ENCODE assay signal across 8 mouse cellular contexts in the genomic region with DNA sequence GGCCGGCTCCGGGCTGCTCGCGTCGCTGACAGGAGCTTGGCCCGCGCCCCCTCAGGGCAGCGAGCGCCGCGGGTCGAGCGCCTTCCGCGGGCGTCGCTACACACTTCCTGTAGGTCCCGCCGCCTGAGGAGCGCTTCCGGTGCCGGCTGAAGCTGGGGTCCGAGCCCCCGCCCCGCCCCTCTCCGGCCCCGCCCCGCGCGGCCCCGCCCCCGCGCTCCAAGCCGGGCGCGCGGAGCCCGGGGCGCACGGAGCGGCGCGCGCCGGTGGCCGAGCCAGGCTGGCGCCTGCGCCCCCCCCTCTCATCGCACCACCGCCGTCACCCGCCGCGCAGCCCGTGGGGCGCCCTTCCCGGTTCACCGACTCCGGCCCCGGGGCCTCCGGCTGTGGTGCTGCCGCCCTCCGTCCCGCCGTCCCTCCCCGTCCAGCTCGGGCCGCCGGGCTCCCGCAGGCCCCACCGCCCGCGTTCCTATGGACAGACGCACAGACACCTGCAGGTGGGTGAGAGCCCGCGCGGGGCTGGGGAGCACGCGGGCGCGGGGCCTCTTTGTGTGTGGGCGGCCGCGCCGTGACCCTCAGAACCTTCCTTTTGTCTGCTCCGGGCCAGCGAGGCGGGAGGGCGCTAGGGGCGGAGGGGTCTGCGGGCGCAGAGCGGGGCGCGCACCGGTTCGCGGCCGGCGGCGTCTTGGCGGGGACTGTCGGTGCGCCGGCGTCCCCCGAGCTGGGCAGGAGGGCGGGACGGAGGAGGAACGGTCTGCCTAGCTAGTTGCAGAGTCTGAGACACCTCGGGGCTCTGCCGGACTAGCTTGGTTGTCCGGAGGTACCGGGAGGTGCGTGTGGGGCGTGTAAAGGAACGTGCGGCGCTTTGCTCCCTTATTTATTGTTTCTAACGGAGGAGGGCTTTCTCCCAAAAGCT. TPM values are rescaled to one million over a fixed set of nuclear protein-coding genes. Genes with fewer than 3 reads are reported as not detected.
DNase-seq lines count a peak whose midpoint lies in the region; ATAC-seq lines count a peak whose summit lies in the region.

E130308A19Rik (plus strand) TSS at position 214 of the 913 bp plus-strand sequence.

- ATAC-seq in intestine, embryonic 16.5 days: peak; percentile 94
- peak; percentile 92 for ATAC-seq in midbrain, embryonic 11.5 days (ENCODE audit: low FRiP score)

- peak within 1 kb of the TSS; percentile 66 for H3K27ac ChIP-seq in intestine, embryonic 16.5 days (ENCODE audit: low read length)
- peak within 1 kb of the TSS; percentile 85 for H3K27ac ChIP-seq in midbrain, embryonic 11.5 days (ENCODE audit: low read depth, low read length)

- H3K4me2 ChIP-seq in intestine, embryonic 16.5 days (ENCODE audit: low read depth, low read length): peak within 1 kb of the TSS; percentile 83
- peak within 1 kb of the TSS; percentile 71 for H3K4me2 ChIP-seq in midbrain, embryonic 11.5 days

- H3K27me3 ChIP-seq in intestine, embryonic 16.5 days (replicated peaks; ENCODE audit: control insufficient read depth, insufficient read depth, low read length): no peaks in the 10 kb centered on the region
- H3K27me3 ChIP-seq in midbrain, embryonic 11.5 days (ENCODE audit: control insufficient read depth, insufficient read depth, low read length): no peaks in the 10 kb centered on the region

- intact Hi-C loops in gastrocnemius, postnatal 36 days (cut with DNase I): loop anchor here (5.0 kb wide), 1 partner anchor 156 kb away; no protein-coding TSS in a partner anchor
- intact Hi-C loops in left cerebral cortex, postnatal 4 days (cut with DNase I): loop anchor here (10.0 kb wide), 1 partner anchor 129 kb away; no protein-coding TSS in a partner anchor

- WGBS in intestine, embryonic 16.5 days: under 1% methylated on average over 84 of the region's 120 CpGs
- under 1% methylated on average over 91 of the region's 120 CpGs for WGBS in midbrain, embryonic 11.5 days

- peak within 1 kb of the TSS; percentile 95 for H3K4me3 ChIP-seq in intestine, embryonic 16.5 days (ENCODE audit: low read length)
- peak within 1 kb of the TSS; percentile 81 for H3K4me3 ChIP-seq in midbrain, embryonic 11.5 days (ENCODE audit: low read depth, low read length)

- 0 out of 2 replicates have a peak, but pooled peaks cover 6% of the 10 kb centered on the region for H3K4me1 ChIP-seq in intestine, embryonic 16.5 days (ENCODE audit: control insufficient read depth, insufficient read depth, low read length)
- H3K4me1 ChIP-seq in midbrain, embryonic 11.5 days (ENCODE audit: control insufficient read depth, insufficient read depth, low read length): peaks cover 25% of the 10 kb centered on the region

- H3K9ac ChIP-seq in intestine, embryonic 16.5 days (ENCODE audit: low read depth, low read length): peak within 1 kb of the TSS; percentile 88
- H3K9ac ChIP-seq in midbrain, embryonic 11.5 days (ENCODE audit: low read length): peak within 1 kb of the TSS; percentile 93

- H3K36me3 ChIP-seq in intestine, embryonic 16.5 days (ENCODE audit: control insufficient read depth, insufficient read depth, low read length): no peaks in the 10 kb centered on the region
- H3K36me3 ChIP-seq in midbrain, embryonic 11.5 days (ENCODE audit: control insufficient read depth, insufficient read depth, low read length): no peaks in the 10 kb centered on the region

- H3K9me3 ChIP-seq in intestine, embryonic 16.5 days (ENCODE audit: control insufficient read depth, low read length): no peaks in the 10 kb centered on the region
- no peaks in the 10 kb centered on the region for H3K9me3 ChIP-seq in midbrain, embryonic 11.5 days (ENCODE audit: control insufficient read depth, low read length)

- DNase-seq in adrenal gland, adult 18-20 months (ENCODE audit: low spot score in 2 of 2): peak; percentile 73 to 80
- peak; percentile 94 for DNase-seq in embryo, embryonic 11 days
- peak; percentile 53 to 55 for DNase-seq in gastrocnemius, postnatal 36 days
- peak; percentile 85 for DNase-seq in left cerebral cortex, postnatal 4 days
- peak; percentile 98 for DNase-seq in midbrain, embryonic 11.5 days (ENCODE audit: low spot score, missing footprints)
- peak; percentile 66 for DNase-seq in right cerebral cortex, postnatal 4 days
- peak; percentile 85 for DNase-seq in yolk sac, embryonic 10.5 days (ENCODE audit: low spot score)

RNA-seq across cellular contexts. Expression of gene E130308A19Rik, which starts in this region (rescaled TPM):
- total RNA-seq in adrenal gland, adult 18-20 months (2021): 10 to 100 TPM; 11.2 to 13.2 TPM
- 1 to 10 TPM; 3.1 to 4.5 TPM for total RNA-seq in gastrocnemius, postnatal 36 days (2021)
- polyA plus RNA-seq in intestine, embryonic 16.5 days (2015; fragmentation: Nextera tagmentation; extraction: Ambion mirVana): 9.6 and 10.8 TPM in 2 replicates
- 10 to 100 TPM; 17.7 to 19.2 TPM for total RNA-seq in left cerebral cortex, postnatal 4 days (2021)
- 43.2 and 49.0 TPM in 2 replicates for polyA plus RNA-seq in midbrain, embryonic 11.5 days (2014; fragmentation: Nextera tagmentation; extraction: Ambion mirVana)

Comparison
In these comparisons a context has a peak if more than half of its experiments do, and no peak if none do; other contexts are left out.
1. Peak in every context shown above with its lines: DNase-seq, ATAC-seq, H3K4me3 ChIP-seq and H3K27ac ChIP-seq.